Mouse (Mus musculus) bone marrow macrophage, adult 2 months (primary cell): ENCODE data around the gene Ncbp1. TPM values are rescaled to one million over a fixed set of nuclear protein-coding genes. Genes with fewer than 3 reads are reported as not detected.

Experiments
- H3K27ac ChIP-seq: 2 replicates; pipeline ENCODE4 v1.5.1; 2012; ENCODE audit warnings: low read depth, low read length; ENCODE audit not compliant: insufficient read depth
- H3K4me1 ChIP-seq: 2 replicates; pipeline ENCODE4 v1.6.1; 2012; ENCODE audit warnings: low read length; ENCODE audit not compliant: control insufficient read depth, insufficient read depth
- H3K4me3 ChIP-seq: 2 replicates; pipeline ENCODE4 v1.5.1; 2012; ENCODE audit warnings: mild to moderate bottlenecking, low read length, moderate library complexity; ENCODE audit not compliant: insufficient read depth
- CTCF ChIP-seq: IDR thresholded peaks from 2 replicates; pipeline ENCODE4 v1.5.1; 2012; ENCODE audit warnings: low read depth, mild to moderate bottlenecking, low read length, moderate library complexity
- POLR2A ChIP-seq: IDR thresholded peaks from 2 replicates; pipeline ENCODE4 v1.6.1; 2012; ENCODE audit warnings: mild to moderate bottlenecking, low read depth, low read length, borderline replicate concordance
- polyA plus RNA-seq: library from polyadenylated mRNA; stranded (reverse); fragments of >200 nt; gene quantifications from 2 replicates; pipeline ENCODE4 v1.2.4, GENCODE M21; 2012; ENCODE audit not compliant: missing spikeins, insufficient read depth, insufficient read length

Ncbp1 gene
- 24.5 and 24.7 TPM in 2 replicates for polyA plus RNA-seq

DNA sequence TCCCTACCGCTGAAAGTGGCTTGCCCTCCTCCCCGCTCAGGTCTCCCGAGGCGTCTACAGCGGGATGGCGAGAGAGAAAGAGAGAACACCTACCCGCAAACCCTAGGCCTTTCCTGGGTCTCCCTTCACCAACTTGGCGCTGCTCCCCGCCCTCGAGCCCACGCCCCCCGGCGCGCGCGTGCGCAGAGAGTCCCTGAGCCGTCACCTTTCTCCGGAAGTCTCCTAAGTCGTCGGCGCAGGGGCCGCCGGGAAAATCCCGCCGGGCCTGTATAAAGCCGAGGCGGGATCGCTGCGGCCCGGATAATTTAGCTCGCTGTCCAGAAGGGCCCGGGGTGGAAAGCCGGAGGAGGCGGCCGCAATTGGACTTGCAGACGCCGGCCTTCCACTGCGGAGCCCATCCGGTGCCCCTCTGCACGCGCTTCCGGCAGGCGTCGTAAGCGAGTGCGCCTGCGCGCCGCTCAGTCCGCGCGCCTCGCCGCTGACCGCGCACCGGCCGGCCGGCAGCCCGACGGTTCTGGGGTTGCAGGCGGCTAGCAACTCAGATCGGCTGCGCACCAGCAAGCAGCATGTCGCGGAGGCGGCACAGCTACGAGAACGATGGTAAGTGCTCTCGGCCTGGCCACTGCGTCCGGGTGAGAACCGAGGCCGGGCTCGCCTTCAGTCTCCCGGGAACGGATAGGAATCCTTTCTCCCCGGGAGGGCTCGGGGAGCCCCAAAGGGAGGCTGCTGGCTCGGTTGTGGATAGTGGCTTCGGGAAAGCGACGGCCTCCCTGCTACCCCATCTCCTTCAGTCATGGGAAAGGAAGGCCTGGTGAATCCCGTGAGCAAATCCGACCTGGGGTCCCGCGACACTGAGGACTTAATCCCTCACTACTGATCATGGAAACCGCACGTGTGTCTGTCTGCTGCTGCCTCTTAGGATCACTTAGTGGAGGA, at the start of gene Ncbp1, which contains the start of gene Tstd2:
TSS of gene Ncbp1 (plus strand) at position 327 of the 936 bp plus-strand sequence.
TSS of gene Tstd2 (minus strand) at position 408 of the 936 bp plus-strand sequence.
- Histone ChIP-seq H3K4me1 (peaks cover 26% of the 10 kb centered on the region), H3K4me3 (peak within 1 kb of the TSS; percentile 78), H3K27ac (peak within 1 kb of the TSS; percentile 93)
- TF ChIP-seq POLR2A (no peak), CTCF (no peak)

DNA sequence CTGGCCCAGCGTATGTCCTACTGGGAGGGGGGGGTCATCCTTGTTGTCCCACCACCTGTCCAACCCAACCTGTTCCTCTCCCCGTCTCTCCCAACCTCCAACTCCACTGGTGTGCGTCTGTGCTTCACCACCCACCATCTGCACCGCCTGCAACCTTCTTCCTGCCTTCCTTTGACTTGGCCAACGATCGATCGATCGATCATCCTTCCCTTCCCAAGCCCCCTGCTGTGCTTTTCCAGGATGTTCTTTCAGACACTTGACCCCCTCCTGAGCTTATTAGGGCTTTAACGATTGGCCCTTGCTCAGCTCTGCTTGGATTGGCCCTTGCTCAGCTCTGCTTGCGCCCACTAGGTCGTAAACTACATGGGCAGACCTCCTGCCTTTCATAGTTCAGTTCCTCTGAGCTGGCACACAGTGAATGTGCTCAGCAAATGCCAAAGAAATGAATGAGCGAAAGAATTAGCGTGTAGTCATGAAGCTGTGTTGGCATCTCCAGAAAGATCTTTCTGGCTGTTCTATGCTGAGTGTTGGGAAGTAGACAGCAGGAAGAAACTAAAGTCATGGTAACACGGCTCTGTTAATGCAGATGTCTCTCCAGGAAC, 48.8 kb upstream of the Ncbp1 start:
- Histone ChIP-seq H3K4me1 (peaks cover 37% of the 10 kb centered on the region), H3K27ac (no peak overlapping the region), H3K4me3 (no peak overlapping the region)
- no peak for TF ChIP-seq CTCF
- no peak for TF ChIP-seq POLR2A

DNA sequence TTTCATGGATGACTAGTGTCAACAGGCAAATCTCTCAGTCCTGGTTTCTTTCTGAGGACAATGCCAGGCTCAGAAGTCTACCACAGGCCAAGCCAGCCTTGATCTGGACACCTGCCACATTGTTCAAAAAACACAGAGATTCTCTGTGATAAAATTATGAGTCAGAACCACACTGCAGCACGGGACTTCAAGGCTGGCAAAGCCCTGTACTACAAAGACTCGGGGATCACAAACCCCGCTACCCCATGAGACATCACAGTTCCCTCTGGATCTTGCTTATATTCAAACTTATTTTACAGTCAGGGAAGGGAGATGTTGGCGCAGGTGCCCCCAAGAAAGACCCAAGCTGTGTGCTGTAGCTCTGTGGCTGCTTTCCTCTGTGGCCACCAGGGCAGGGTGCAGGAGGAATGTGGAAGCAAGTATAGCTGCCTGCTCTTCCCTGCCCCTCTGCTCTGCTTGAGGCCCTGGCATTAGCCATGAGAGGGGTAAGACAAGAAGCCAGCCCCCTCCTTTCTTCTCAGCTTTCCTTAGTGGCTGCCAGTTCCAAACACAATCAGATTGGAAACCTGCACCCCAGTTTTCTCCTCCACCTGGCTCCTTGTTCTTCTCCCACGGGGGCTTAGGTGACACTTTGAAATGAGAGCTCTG, 45.9 kb upstream of the Ncbp1 start:
- Histone ChIP-seq H3K27ac (no peak overlapping the region; the same call in 1 of the 2 replicates), H3K4me1 (peaks cover 30% of the 10 kb centered on the region), H3K4me3 (no peak overlapping the region)
- TF ChIP-seq CTCF (no peak), POLR2A (no peak)

DNA sequence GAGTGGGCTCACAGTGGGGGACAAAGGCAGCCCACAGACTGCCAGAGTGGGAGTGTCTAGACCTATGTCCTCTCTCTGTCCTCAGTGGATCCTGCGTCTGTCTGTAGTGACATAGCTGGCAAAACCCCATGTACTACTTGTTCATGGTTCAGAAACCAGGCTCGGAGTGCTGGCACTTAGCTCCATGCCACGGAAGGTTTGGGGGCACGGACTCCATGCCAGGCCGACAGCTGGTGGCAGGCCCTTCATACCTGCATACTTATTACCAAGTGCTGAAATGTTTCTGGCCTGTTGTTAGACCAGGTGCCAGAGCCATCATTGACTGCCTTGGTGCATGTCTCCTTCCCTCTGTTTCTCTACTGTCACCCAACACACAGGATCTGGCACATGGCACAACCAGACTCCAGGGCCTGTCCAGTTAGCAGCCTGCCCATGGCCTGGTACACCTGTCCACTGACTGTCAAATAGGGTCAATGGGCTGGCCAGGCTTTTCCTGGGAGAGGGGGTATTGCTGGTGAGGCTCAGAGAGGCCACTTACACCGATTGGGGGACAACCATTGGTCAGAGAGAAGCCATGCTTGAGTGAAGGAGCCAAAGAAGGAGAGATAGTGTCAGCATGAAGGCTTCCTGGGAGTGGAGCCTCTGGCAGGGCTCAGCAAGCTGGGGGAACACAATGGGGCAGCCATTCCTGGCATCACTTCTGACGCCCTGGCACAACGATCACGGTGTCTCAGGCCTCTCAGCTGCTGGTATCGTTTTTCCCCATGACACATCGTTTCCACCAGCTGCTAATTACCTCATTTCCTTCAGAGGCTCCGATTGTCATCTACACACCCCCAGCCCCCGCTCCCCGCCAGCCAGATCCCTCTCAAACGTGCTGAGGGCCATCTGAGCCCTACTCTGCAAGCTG, 43.2 kb upstream of the Ncbp1 start:
- no peak for TF ChIP-seq POLR2A
- TF ChIP-seq CTCF: no peak
- Histone ChIP-seq H3K4me3 (no peak overlapping the region), H3K27ac (0 out of 2 replicates have a peak overlapping the region, but pooled peaks have one; percentile 6), H3K4me1 (peaks cover 30% of the 10 kb centered on the region)

DNA sequence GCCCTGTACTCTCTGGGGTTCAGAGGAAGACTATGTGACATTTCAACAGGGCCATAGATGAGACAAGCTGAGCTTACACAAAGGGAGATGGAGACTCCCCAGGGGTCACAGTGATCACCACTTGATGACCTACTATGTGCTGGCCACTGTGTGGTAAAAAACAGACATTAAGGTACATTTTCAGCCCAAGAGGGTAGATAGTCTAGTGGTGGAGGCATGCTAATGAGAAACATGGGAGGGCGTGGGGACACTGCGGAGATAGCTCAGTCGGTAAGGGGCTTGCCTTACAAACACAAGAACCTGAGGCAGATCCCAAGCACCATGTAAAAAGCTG, 42.6 kb upstream of the Ncbp1 start:
- H3K4me1 ChIP-seq: peaks cover 34% of the 10 kb centered on the region
- no peak overlapping the region for H3K27ac ChIP-seq
- no peak overlapping the region for H3K4me3 ChIP-seq
- TF ChIP-seq CTCF (no peak), POLR2A (no peak)

DNA sequence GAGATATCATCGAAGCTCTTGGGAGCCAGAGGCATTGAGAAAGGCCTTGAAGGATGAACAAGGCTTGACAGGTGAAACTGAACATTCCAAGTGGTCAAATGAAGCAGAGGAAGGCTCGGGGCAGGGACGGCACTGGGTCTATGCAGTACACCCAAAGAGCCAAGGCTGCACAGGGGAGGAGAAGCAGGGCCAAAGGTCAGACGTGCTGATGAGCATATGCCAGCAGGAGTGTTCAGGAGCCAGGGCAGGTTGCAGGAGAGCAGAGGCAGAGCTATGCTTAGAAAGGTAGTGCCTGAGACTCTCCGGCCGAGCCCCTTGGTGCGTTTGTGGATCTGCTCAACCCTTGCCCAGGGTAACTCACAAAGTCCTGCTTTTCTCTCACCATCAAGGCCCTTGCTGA, 41.9 kb upstream of the Ncbp1 start:
- Histone ChIP-seq H3K4me1 (peaks cover 34% of the 10 kb centered on the region), H3K4me3 (no peak overlapping the region), H3K27ac (no peak overlapping the region)
- TF ChIP-seq POLR2A: no peak
- TF ChIP-seq CTCF: no peak

DNA sequence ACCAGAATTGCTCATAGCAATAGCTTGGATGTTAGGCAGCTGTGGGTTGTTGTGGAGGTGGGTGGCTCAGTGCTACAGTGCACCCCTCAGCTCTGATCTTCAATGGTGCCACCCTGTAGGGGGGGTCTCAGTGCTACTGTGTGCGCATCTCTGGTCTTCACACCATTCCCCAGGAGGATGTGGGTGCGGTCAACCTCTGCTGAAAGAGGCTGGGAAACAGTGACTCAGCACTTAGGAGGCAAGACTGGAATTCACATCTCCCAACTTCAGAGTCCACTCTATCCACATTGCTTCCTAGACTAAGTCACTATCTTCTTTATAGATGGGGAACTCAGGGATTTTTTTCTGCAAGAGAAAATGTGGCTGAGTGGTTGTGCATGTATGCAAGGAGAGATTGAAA, 40.8 kb upstream of the Ncbp1 start:
- no peak overlapping the region for H3K27ac ChIP-seq
- TF ChIP-seq CTCF (no peak), POLR2A (no peak)
- H3K4me3 ChIP-seq: no peak overlapping the region
- peaks cover 33% of the 10 kb centered on the region for H3K4me1 ChIP-seq

DNA sequence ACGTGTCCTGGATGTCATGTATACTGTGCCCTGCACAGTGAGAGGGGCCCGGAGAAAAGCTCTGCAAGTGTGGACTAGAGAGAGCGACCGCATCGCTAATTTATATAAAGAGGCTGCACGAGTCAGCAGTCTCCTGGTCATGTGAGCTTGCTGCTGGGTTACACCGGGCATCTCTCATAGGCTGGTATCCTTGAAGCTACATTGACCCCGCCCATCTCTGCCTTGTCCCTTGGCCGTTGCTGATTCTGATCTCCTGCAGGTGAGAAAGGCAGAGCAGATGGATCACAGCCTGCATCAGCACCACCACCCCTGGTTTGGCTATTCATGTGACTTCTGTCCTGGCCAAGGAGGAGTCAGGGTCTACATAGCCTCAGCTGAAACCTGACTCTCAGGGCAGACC, 39.3 kb upstream of the Ncbp1 start:
- Histone ChIP-seq H3K27ac (no peak overlapping the region), H3K4me1 (peaks cover 34% of the 10 kb centered on the region), H3K4me3 (no peak overlapping the region)
- TF ChIP-seq CTCF (no peak), POLR2A (no peak)

DNA sequence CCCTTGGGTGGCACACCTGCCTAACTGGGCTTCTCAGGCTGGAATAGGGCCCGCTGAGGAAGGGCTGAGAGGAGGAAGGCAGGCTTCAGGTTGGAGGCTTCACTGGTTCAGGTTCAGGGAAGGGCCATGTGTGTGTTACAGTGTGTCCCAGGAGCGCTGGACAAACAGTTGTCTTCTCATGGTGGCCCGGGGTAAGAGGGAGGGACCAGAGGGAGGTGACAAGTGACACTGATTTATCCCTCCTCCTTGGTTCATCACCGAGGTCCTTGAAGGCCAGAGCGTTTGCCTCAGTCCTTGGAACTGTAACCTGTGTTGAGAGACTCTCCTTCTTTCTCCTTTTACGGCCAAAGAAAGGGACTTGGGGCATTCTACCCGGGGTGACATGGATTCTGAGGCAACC, 37.9 kb upstream of the Ncbp1 start:
- peaks cover 25% of the 10 kb centered on the region for H3K4me1 ChIP-seq
- H3K4me3 ChIP-seq: no peak overlapping the region
- no peak overlapping the region for H3K27ac ChIP-seq
- no peak for TF ChIP-seq CTCF
- no peak for TF ChIP-seq POLR2A
